30 mouse cellular contexts compared by ENCODE assay signal in genomic region chr3:151351481-151352090, GRCm38 (mm10).
DNase-seq lines count a peak whose midpoint lies in the region; ATAC-seq and TF ChIP-seq lines count a peak whose summit lies in the region.
"Had no signal": no experiment of that assay in that cellular context is flagged by ENCODE, and none has a peak within 500 bp of the region (broad histone marks: within the 10 kb centered on the region; RNA-seq: fewer than 3 reads in every experiment).

No protein-coding gene starts in this region.

- WGBS in midbrain, embryonic 11.5 days = 49% methylated on average over 4 of the region's 4 CpGs
- WGBS in midbrain, embryonic 15.5 days = 41% methylated on average over 4 of the region's 4 CpGs
- WGBS in embryonic facial prominence, embryonic 10.5 days = 72% methylated on average over 4 of the region's 4 CpGs

- H3K4me1 ChIP-seq in midbrain, embryonic 11.5 days (ENCODE audit: control insufficient read depth, insufficient read depth, low read length) = no peaks in the 10 kb centered on the region
- no peaks in the 10 kb centered on the region for H3K4me1 ChIP-seq in midbrain, embryonic 15.5 days
- peaks cover 3% of the 10 kb centered on the region for H3K4me1 ChIP-seq in embryonic fibroblast, embryonic 13.5 days (ENCODE audit: control insufficient read depth, insufficient read depth, low read length)
- no peaks in the 10 kb centered on the region for H3K4me1 ChIP-seq in embryonic facial prominence, embryonic 10.5 days
- H3K4me1 ChIP-seq: forebrain, embryonic 13.5 days; heart, embryonic 10.5 days; hindbrain, embryonic 13.5 days; lung, embryonic 15.5 days; megakaryocyte, embryonic 14.5 days; midbrain, embryonic 13.5 days had no signal

- H3K27ac ChIP-seq in midbrain, embryonic 11.5 days (ENCODE audit: low read depth, low read length) = no peak overlapping the region
- no peak overlapping the region for H3K27ac ChIP-seq in midbrain, embryonic 15.5 days
- H3K27ac ChIP-seq in embryonic fibroblast, embryonic 13.5 days (ENCODE audit: insufficient read depth, low read length) = peak overlapping the region; percentile 95
- H3K27ac ChIP-seq in embryonic facial prominence, embryonic 10.5 days (replicated peaks) = no peak overlapping the region
- H3K27ac ChIP-seq: forebrain, embryonic 13.5 days; heart, embryonic 10.5 days; hindbrain, embryonic 13.5 days; liver, embryonic 14.5 days; lung, embryonic 15.5 days; midbrain, embryonic 13.5 days; stomach, postnatal 0 days had no signal

- H3K4me2 ChIP-seq in midbrain, embryonic 11.5 days = no peak overlapping the region
- no peak overlapping the region for H3K4me2 ChIP-seq in midbrain, embryonic 15.5 days
- peak overlapping the region; percentile 20 for H3K4me2 ChIP-seq in myocyte (ENCODE audit: low read depth)
- H3K4me2 ChIP-seq: forebrain, embryonic 13.5 days; hindbrain, embryonic 13.5 days; lung, embryonic 15.5 days; midbrain, embryonic 13.5 days had no signal

- H3K4me3 ChIP-seq in midbrain, embryonic 11.5 days (ENCODE audit: low read depth, low read length) = no peak overlapping the region
- no peak overlapping the region for H3K4me3 ChIP-seq in midbrain, embryonic 15.5 days
- no peak overlapping the region for H3K4me3 ChIP-seq in embryonic fibroblast, embryonic 13.5 days (ENCODE audit: insufficient read depth, low read length)
- no peak overlapping the region for H3K4me3 ChIP-seq in myocyte
- no peak overlapping the region for H3K4me3 ChIP-seq in embryonic facial prominence, embryonic 10.5 days
- H3K4me3 ChIP-seq: forebrain, embryonic 13.5 days; heart, embryonic 10.5 days; hindbrain, embryonic 13.5 days; lung, embryonic 15.5 days; megakaryocyte, embryonic 14.5 days; midbrain, embryonic 13.5 days had no signal

- no peaks in the 10 kb centered on the region for H3K9me3 ChIP-seq in midbrain, embryonic 11.5 days (ENCODE audit: control insufficient read depth, low read length)
- H3K9me3 ChIP-seq in midbrain, embryonic 15.5 days = no peaks in the 10 kb centered on the region
- no peaks in the 10 kb centered on the region for H3K9me3 ChIP-seq in embryonic facial prominence, embryonic 10.5 days
- H3K9me3 ChIP-seq: forebrain, embryonic 13.5 days; heart, embryonic 10.5 days; hindbrain, embryonic 13.5 days; lung, embryonic 15.5 days; megakaryocyte, embryonic 14.5 days; midbrain, embryonic 13.5 days had no signal

- no peaks in the 10 kb centered on the region for H3K36me3 ChIP-seq in midbrain, embryonic 11.5 days (ENCODE audit: control insufficient read depth, insufficient read depth, low read length)
- no peaks in the 10 kb centered on the region for H3K36me3 ChIP-seq in midbrain, embryonic 15.5 days (replicated peaks)
- H3K36me3 ChIP-seq in myocyte (ENCODE audit: control insufficient read depth, insufficient read depth) = no peaks in the 10 kb centered on the region
- no peaks in the 10 kb centered on the region for H3K36me3 ChIP-seq in embryonic facial prominence, embryonic 10.5 days (replicated peaks)
- H3K36me3 ChIP-seq: heart, embryonic 10.5 days; hindbrain, embryonic 13.5 days; lung, embryonic 15.5 days; midbrain, embryonic 13.5 days had no signal

- TF ChIP-seq POLR2A in embryonic fibroblast, embryonic 13.5 days (IDR thresholded peaks at IDR 0.05; ENCODE audit: low read depth, low read length) = no peak; the same call in 1 of the 2 replicates
- TF ChIP-seq POLR2A in myocyte (IDR thresholded peaks at IDR 0.05; ENCODE audit: insufficient read length, low read depth) = no peak

- TF ChIP-seq CTCF in embryonic fibroblast, embryonic 13.5 days (IDR thresholded peaks at IDR 0.05; ENCODE audit: borderline replicate concordance, insufficient read depth, low read length) = no peak

- H3K79me2 ChIP-seq in myocyte (ENCODE audit: control insufficient read depth, insufficient read depth) = no peaks in the 10 kb centered on the region

- H3K9ac ChIP-seq in midbrain, embryonic 11.5 days (ENCODE audit: low read length) = no peak overlapping the region
- H3K9ac ChIP-seq in midbrain, embryonic 15.5 days = no peak overlapping the region
- H3K9ac ChIP-seq: forebrain, embryonic 13.5 days; hindbrain, embryonic 13.5 days; liver, embryonic 14.5 days; lung, embryonic 15.5 days; midbrain, embryonic 13.5 days had no signal

- DNase-seq in kidney, adult 9 months = peak; percentile 3
- DNase-seq in kidney, postnatal 14 days = no peak
- peak; percentile 37 for DNase-seq in midbrain, embryonic 11.5 days (ENCODE audit: low spot score, missing footprints)
- DNase-seq in testis, postnatal 14 days (ENCODE audit: low spot score) = no peak
- DNase-seq in embryonic facial prominence, embryonic 10.5 days (ENCODE audit: low spot score) = no peak
- DNase-seq: adrenal gland, postnatal 25 days; B cell, adult 2 months; cerebellum, adult 11-12 months; cerebellum, adult 9-11 months; gastrocnemius, postnatal 14 days; heart, adult 11 months; heart, postnatal 4 days; layer of hippocampus, adult 9-11 months; liver; right cerebral cortex, adult 18-20 months; spleen, adult 18-20 months; thymus, adult 2 months; thymus, postnatal 4 days had no signal

- ATAC-seq in midbrain, embryonic 11.5 days (ENCODE audit: low FRiP score) = no peak
- no peak for ATAC-seq in midbrain, embryonic 15.5 days (replicated peaks)
- ATAC-seq: forebrain, embryonic 13.5 days; intestine, embryonic 16.5 days; midbrain, embryonic 13.5 days had no signal

- no peaks in the 10 kb centered on the region for H3K27me3 ChIP-seq in midbrain, embryonic 11.5 days (ENCODE audit: control insufficient read depth, insufficient read depth, low read length)
- no peaks in the 10 kb centered on the region for H3K27me3 ChIP-seq in midbrain, embryonic 15.5 days (replicated peaks)
- no peaks in the 10 kb centered on the region for H3K27me3 ChIP-seq in myocyte (ENCODE audit: control insufficient read depth, insufficient read depth, insufficient read length)
- H3K27me3 ChIP-seq in embryonic facial prominence, embryonic 10.5 days (replicated peaks; ENCODE audit: low read depth, poor library complexity, severe bottlenecking) = no peaks in the 10 kb centered on the region
- H3K27me3 ChIP-seq: forebrain, embryonic 13.5 days; hindbrain, embryonic 13.5 days; lung, embryonic 15.5 days; megakaryocyte, embryonic 14.5 days; midbrain, embryonic 13.5 days had no signal

- H3ac ChIP-seq in myocyte (ENCODE audit: control insufficient read depth, insufficient read length) = no peak overlapping the region

TF ChIP-seq in myocyte, 11 proteins besides CTCF, POLR2A, EP300 and RAD21:
- TF ChIP-seq E2F4 (IDR thresholded peaks at IDR 0.05; ENCODE audit: insufficient read depth) (no peak), MAX (IDR thresholded peaks at IDR 0.05; ENCODE audit: low read depth) (no peak), USF1 (IDR thresholded peaks at IDR 0.05; ENCODE audit: low read depth) (no peak)

Comparison
In these comparisons a context has a peak if more than half of its experiments do, and no peak if none do; other contexts are left out.
1. DNase-seq: peak in kidney, adult 9 months (single experiment) and midbrain, embryonic 11.5 days (single experiment); none in kidney, postnatal 14 days (single experiment), testis, postnatal 14 days (single experiment) and embryonic facial prominence, embryonic 10.5 days (single experiment).